Mouse (Mus musculus) liver, embryonic 13.5 days (tissue): ENCODE measurements around the gene Hist2h3c2. TPM values are rescaled to one million over a fixed set of nuclear protein-coding genes. Genes with fewer than 3 reads are reported as not detected.
"Not testable (repeated sequence)": the region's sequence is repeated elsewhere in the genome, so short reads cannot be mapped to it uniquely, and the experiment has no call there.

Source experiments
- ATAC-seq: fragments of 200-750 bp; cut with Nextera tagmentation; 2 replicates; pipeline ENCODE4 v1.8.0; 2017; ENCODE audit warnings: low read depth, mild to moderate bottlenecking, moderate number of reproducible peaks, moderate library complexity
- DNase-seq: peaks from one replicate; pipeline ENCODE4 v3.0.0; 2022
- H3K27ac ChIP-seq: fragments of 300-500 bp; sonication (generic); 2 replicates; pipeline ENCODE4 v1.5.1; 2015; ENCODE audit warnings: moderate library complexity, mild to moderate bottlenecking, inconsistent platforms
- H3K27me3 ChIP-seq: fragments of 300-500 bp; sonication (generic); 2 replicates; pipeline ENCODE4 v1.6.1; 2015; ENCODE audit warnings: mild to moderate bottlenecking, inconsistent platforms
- H3K36me3 ChIP-seq: fragments of 300-500 bp; sonication (generic); 2 replicates; pipeline ENCODE4 v1.6.1; 2015; ENCODE audit warnings: mild to moderate bottlenecking, inconsistent platforms
- H3K4me1 ChIP-seq: fragments of 300-500 bp; sonication (generic); replicated peaks from 2 replicates; pipeline ENCODE4 v1.6.1; 2015; ENCODE audit warnings: inconsistent platforms
- H3K4me2 ChIP-seq: fragments of 300-500 bp; sonication (generic); 2 replicates; pipeline ENCODE4 v1.6.1; 2015; ENCODE audit warnings: inconsistent platforms, mild to moderate bottlenecking, moderate library complexity
- H3K4me3 ChIP-seq: fragments of 300-500 bp; sonication (generic); replicated peaks from 2 replicates; pipeline ENCODE4 v1.5.1; 2015; ENCODE audit warnings: mild to moderate bottlenecking, inconsistent platforms
- H3K9ac ChIP-seq: fragments of 300-500 bp; sonication (generic); 2 replicates; pipeline ENCODE4 v1.6.1; 2015; ENCODE audit warnings: mild to moderate bottlenecking, inconsistent platforms
- H3K9me3 ChIP-seq: fragments of 300-500 bp; sonication (generic); replicated peaks from 2 replicates; pipeline ENCODE4 v1.6.1; 2016; ENCODE audit warnings: inconsistent platforms
- WGBS: fragments of 180-500 bp; shearing (Covaris S2); methylation state at CpG from one replicate; pipeline ENCODE4 v1.1.7; 2015; ENCODE audit not compliant: insufficient replicate concordance; 5-methylcytosine and 5-hydroxymethylcytosine counted together
- polyA plus RNA-seq: library from polyadenylated mRNA; unstranded; fragments of >200 nt; fragmentation: Nextera tagmentation; extraction: Ambion mirVana; gene quantifications from 2 replicates; pipeline ENCODE4 v1.2.1, GENCODE M21; 2015

The Hist2h3c2 gene
- polyA plus RNA-seq, 1 experiment from 2014 or later, result 20.7 TPM

DNA sequence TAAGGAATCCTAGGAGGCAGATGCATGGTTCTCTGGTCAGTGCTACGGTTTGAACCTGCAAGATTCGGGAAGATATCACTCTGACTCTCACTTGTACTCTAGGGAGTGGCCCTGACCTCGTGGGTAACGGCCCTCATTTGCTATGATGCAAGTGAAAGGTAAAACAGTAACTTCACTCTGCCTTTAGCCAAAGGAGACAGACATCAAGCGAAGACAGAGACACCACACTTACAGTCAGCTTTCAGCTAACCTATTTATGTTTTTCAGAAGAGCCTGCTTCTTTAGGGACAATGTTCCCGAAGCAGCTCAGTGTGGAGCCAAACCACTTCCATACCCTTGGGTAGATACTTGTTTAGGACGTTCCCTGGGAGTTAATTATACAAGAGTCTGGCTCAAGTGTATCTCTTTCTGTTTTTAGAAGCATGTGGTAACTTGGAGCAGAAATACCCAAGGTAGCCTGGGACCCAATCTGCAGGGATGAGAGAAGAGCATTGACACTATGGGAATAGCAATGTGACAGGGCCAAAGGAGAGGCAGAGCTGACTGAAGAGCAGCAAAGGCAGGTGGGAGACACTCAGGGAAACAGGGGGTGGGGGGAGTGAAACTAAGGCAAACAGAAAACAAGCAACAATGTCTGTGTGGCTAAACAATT lies 5.1 kb upstream of the Hist2h3c2 start:
- 63% methylated on average over 7 of the region's 7 CpGs for WGBS
- ATAC-seq, result no peak
- Histone ChIP-seq H3K4me2 (peak overlapping the region; percentile 77), H3K4me1 (peaks cover 61% of the 10 kb centered on the region), H3K27me3 (no peaks in the 10 kb centered on the region), H3K36me3 (no peaks in the 10 kb centered on the region), H3K9ac (peak overlapping the region; percentile 91), H3K4me3 (peak overlapping the region; percentile 66), H3K27ac (peak overlapping the region; percentile 98), H3K9me3 (no peaks in the 10 kb centered on the region)
- no peak for DNase-seq

DNA sequence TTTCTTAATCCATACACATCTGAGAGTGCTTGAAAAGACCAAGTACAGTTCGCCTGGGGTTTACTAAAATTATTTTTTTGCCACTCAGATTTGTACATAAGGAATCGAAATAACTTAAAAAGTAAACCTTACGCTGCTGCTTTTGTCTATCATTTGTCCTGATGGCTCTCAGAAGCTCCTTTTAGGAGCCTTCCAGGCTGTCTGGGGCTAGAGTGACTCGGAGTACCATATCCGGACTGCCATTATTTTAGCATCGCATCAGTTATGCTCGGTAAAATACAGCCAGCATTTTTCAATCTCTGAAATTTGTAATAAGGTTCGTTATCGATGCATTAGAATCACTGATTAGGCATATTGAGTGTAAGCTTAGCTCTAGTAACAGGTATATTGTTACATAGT lies 1.9 kb upstream of the Hist2h3c2 start:
- Histone ChIP-seq H3K27me3 (no peaks in the 10 kb centered on the region), H3K36me3 (no peaks in the 10 kb centered on the region), H3K9ac (peak overlapping the region; percentile 69), H3K4me1 (peaks cover 65% of the 10 kb centered on the region), H3K27ac (peak overlapping the region; percentile 98), H3K4me3 (peak overlapping the region; percentile 16; the same call in 1 of the 2 replicates), H3K9me3 (no peaks in the 10 kb centered on the region), H3K4me2 (peak overlapping the region; percentile 49)
- WGBS, result 81% methylated on average over 9 of the region's 9 CpGs
- ATAC-seq, result no peak
- no peak for DNase-seq

- peak within 1 kb of the TSS; percentile 69 for H3K9ac ChIP-seq
- peak within 1 kb of the TSS; percentile 44 for H3K4me3 ChIP-seq
- peaks cover 68% of the 10 kb centered on the region for H3K4me1 ChIP-seq
- H3K4me2 ChIP-seq, result peak within 1 kb of the TSS; percentile 49
- H3K27me3 ChIP-seq, H3K36me3 ChIP-seq, H3K9me3 ChIP-seq: not testable (repeated sequence)
- DNase-seq (peak; percentile 98), ATAC-seq (peak; percentile 65)
- WGBS, result 3% methylated on average over 37 of the region's 85 CpGs
- peak within 1 kb of the TSS; percentile 98 for H3K27ac ChIP-seq
Observed at GRCm38 (mm10) chr3:96239949-96240798, 1.2 kb upstream of the Hist2h3c2 start, which contains the start of gene Hist2h2aa2. Gene Hist2h2aa2 (minus strand): TSS chr3:96240276.

DNA sequence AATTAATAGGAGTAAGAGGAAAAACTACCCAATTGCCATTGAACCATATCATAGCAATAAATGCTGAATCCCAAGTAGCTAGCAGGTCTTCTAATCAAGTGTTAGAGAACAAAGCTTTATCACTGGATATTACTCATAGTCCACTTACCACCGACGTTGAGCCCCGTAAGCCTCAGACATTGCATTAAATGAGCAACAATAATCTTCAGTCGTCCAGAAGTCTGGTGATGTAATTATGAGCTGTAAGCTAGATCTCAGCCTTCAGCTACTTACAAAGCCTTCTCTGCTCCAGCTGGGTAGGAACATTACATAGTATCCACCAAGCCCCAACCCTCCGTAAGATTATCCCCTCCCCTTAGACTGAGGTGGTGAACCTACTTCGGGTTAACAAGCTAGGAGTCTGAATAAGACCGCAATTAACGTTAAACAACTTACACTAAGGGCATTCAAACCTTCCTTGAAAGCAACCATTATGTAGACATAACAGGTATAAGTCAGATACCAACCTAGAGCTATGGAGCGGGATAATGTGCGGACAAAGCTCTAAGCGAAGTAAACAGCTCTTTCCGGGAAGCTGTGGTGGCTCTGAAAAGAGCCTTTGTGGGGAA lies 919 bp downstream of the Hist2h3c2 start:
- H3K4me3 ChIP-seq, result peak overlapping the region; percentile 64
- H3K4me2 ChIP-seq, result peak overlapping the region; percentile 79
- DNase-seq, result peak; percentile 50
- no peak; the same call in 1 of the 2 replicates for ATAC-seq
- WGBS, result under 1% methylated on average over 12 of the region's 12 CpGs
- H3K4me1 ChIP-seq, result peaks cover 48% of the 10 kb centered on the region
- H3K9me3 ChIP-seq, result no peaks in the 10 kb centered on the region
- peak overlapping the region; percentile 97 for H3K27ac ChIP-seq
- H3K9ac ChIP-seq, result peak overlapping the region; percentile 88
- no peaks in the 10 kb centered on the region for H3K27me3 ChIP-seq
- H3K36me3 ChIP-seq, result no peaks in the 10 kb centered on the region

DNA sequence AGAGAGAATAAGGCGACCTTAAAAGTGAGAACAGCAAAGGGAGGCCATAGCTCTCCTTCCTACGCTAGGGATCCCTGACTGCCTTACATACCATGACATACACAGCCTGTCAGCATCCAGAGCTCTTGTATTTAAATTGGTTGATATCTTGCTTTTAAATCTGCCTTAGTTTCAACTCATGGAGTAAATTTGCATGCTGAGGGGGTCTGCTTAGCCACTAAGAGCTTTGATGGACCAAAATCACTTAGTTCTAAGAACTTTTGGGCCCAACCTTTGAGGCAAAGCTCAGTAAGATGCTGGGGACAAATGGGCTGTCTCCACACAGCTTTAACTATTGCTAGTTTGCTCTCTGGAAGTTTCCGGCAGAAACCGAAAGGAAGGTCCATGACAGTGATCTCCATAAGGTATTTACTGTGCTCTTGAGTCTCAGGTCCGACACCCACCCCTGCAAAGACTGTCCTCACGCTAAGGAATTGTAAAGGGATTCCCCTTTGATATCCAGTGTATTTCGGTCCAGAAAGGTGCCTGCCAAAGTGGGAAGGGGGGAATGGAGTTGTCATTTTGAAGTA lies 1.5 kb downstream of the Hist2h3c2 start:
- Histone ChIP-seq H3K36me3 (no peaks in the 10 kb centered on the region), H3K9ac (peak overlapping the region; percentile 88), H3K4me3 (peak overlapping the region; percentile 64), H3K4me2 (peak overlapping the region; percentile 79), H3K27me3 (no peaks in the 10 kb centered on the region), H3K9me3 (no peaks in the 10 kb centered on the region), H3K4me1 (peaks cover 44% of the 10 kb centered on the region), H3K27ac (peak overlapping the region; percentile 97)
- ATAC-seq (no peak), DNase-seq (no peak)
- 23% methylated on average over 7 of the region's 7 CpGs for WGBS

GRCm38 (mm10) chr3:96236834-96237334 lies 2.0 kb downstream of the Hist2h3c2 start:
- Histone ChIP-seq H3K27ac (peak overlapping the region; percentile 97), H3K27me3 (no peaks in the 10 kb centered on the region), H3K36me3 (no peaks in the 10 kb centered on the region), H3K4me2 (peak overlapping the region; percentile 79), H3K9ac (peak overlapping the region; percentile 88), H3K4me3 (peak overlapping the region; percentile 64), H3K4me1 (peaks cover 39% of the 10 kb centered on the region), H3K9me3 (no peaks in the 10 kb centered on the region)
- WGBS, result 78% methylated on average over 4 of the region's 4 CpGs
- DNase-seq (no peak), ATAC-seq (no peak)

GRCm38 (mm10) chr3:96235836-96236235 lies 3.1 kb downstream of the Hist2h3c2 start:
- Histone ChIP-seq H3K36me3 (no peaks in the 10 kb centered on the region), H3K27ac (peak overlapping the region; percentile 97; the same call in 1 of the 2 replicates), H3K4me1 (peaks cover 34% of the 10 kb centered on the region), H3K27me3 (no peaks in the 10 kb centered on the region), H3K9me3 (no peaks in the 10 kb centered on the region), H3K9ac (peak overlapping the region; percentile 88), H3K4me2 (peak overlapping the region; percentile 79), H3K4me3 (peak overlapping the region; percentile 64)
- ATAC-seq (no peak), DNase-seq (no peak)
- WGBS, result 61% methylated on average over 3 of the region's 3 CpGs

- H3K27ac ChIP-seq, result peak overlapping the region; percentile 97; the same call in 1 of the 2 replicates
- no peaks in the 10 kb centered on the region for H3K9me3 ChIP-seq
- H3K9ac ChIP-seq, result no peak overlapping the region
- no peaks in the 10 kb centered on the region for H3K36me3 ChIP-seq
- H3K4me1 ChIP-seq, result peaks cover 32% of the 10 kb centered on the region
- no peak overlapping the region for H3K4me2 ChIP-seq
- ATAC-seq (no peak), DNase-seq (no peak)
- H3K4me3 ChIP-seq, result 0 out of 2 replicates have a peak overlapping the region, but pooled peaks have one; percentile 14
- H3K27me3 ChIP-seq, result no peaks in the 10 kb centered on the region
- WGBS, result 72% methylated on average over 2 of the region's 2 CpGs
Observed at GRCm38 (mm10) chr3:96234914-96235313, 4.0 kb downstream of the Hist2h3c2 start.

GRCm38 (mm10) chr3:96231758-96232120 lies 7.2 kb downstream of the Hist2h3c2 start:
- Histone ChIP-seq H3K27ac (no peak overlapping the region), H3K27me3 (no peaks in the 10 kb centered on the region), H3K9ac (no peak overlapping the region), H3K9me3 (no peaks in the 10 kb centered on the region), H3K4me3 (no peak overlapping the region), H3K4me2 (no peak overlapping the region), H3K4me1 (peaks cover 35% of the 10 kb centered on the region), H3K36me3 (no peaks in the 10 kb centered on the region)
- ATAC-seq (no peak), DNase-seq (no peak)
- WGBS, result 39% methylated on average over 2 of the region's 2 CpGs

GRCm38 (mm10) chr3:96230910-96231757 lies 7.8 kb downstream of the Hist2h3c2 start:
- WGBS, result 58% methylated on average over 4 of the region's 4 CpGs
- no peaks in the 10 kb centered on the region for H3K27me3 ChIP-seq
- H3K9me3 ChIP-seq, result no peaks in the 10 kb centered on the region
- H3K4me1 ChIP-seq, result peaks cover 35% of the 10 kb centered on the region
- no peak overlapping the region for H3K27ac ChIP-seq
- H3K4me3 ChIP-seq, result no peak overlapping the region
- no peak overlapping the region; the same call in 1 of the 2 replicates for H3K9ac ChIP-seq
- H3K4me2 ChIP-seq, result no peak overlapping the region
- ATAC-seq, result no peak
- no peaks in the 10 kb centered on the region for H3K36me3 ChIP-seq
- DNase-seq, result no peak
